Mouse (Mus musculus): ENCODE data around the gene Rpl24. TPM values are rescaled to one million over a fixed set of nuclear protein-coding genes. Genes with fewer than 3 reads are reported as not detected.

The Rpl24 gene
- polyA plus RNA-seq, 1 experiment from 2014 or later, result 771 TPM

Other genes starting within 250 kb of the Rpl24 start
- 1.4 and 1.8 TPM in 2 replicates for gene Nfkbiz, start 127.4 kb upstream of the Rpl24 start, polyA plus RNA-seq (2016; fragmentation: Nextera tagmentation; extraction: Ambion mirVana)
- 1.1 and 1.3 TPM in 2 replicates for gene Nxpe3, start 71.0 kb upstream of the Rpl24 start, polyA plus RNA-seq (2016; fragmentation: Nextera tagmentation; extraction: Ambion mirVana)
- 17.4 and 18.3 TPM in 2 replicates for gene Cep97, start 31.4 kb upstream of the Rpl24 start, polyA plus RNA-seq (2016; fragmentation: Nextera tagmentation; extraction: Ambion mirVana)
- 16.5 and 18.2 TPM in 2 replicates for gene Zbtb11, start 7.6 kb downstream of the Rpl24 start, polyA plus RNA-seq (2016; fragmentation: Nextera tagmentation; extraction: Ambion mirVana)
- 330 and 358 TPM in 2 replicates for gene Pcnp, start 63.5 kb downstream of the Rpl24 start, polyA plus RNA-seq (2016; fragmentation: Nextera tagmentation; extraction: Ambion mirVana)
- gene Trmt10c, start 71.5 kb downstream of the Rpl24 start, polyA plus RNA-seq (2016; fragmentation: Nextera tagmentation; extraction: Ambion mirVana), result 33.9 and 35.6 TPM in 2 replicates
- 28.7 and 29.2 TPM in 2 replicates for gene Senp7, start 82.1 kb downstream of the Rpl24 start, polyA plus RNA-seq (2016; fragmentation: Nextera tagmentation; extraction: Ambion mirVana)
- gene Impg2, start 238.0 kb downstream of the Rpl24 start, polyA plus RNA-seq (2016; fragmentation: Nextera tagmentation; extraction: Ambion mirVana), result 0.05 and 0.15 TPM in 2 replicates